Mouse (Mus musculus) ES-Bruce4 (cell line): ENCODE measurements around the gene Pkib.

ENCODE experiments used
- CTCF ChIP-seq: IDR thresholded peaks from one replicate; pipeline ENCODE4 v1.8.1; 2011; ENCODE audit warnings: low read depth, low read length
- EP300 ChIP-seq: IDR thresholded peaks from 2 replicates; pipeline ENCODE4 v1.6.1; 2011; ENCODE audit warnings: low read depth, low read length; ENCODE audit not compliant: insufficient read depth
- POLR2A ChIP-seq: IDR thresholded peaks from one replicate; pipeline ENCODE4 v1.8.1; 2011; ENCODE audit warnings: low read length; ENCODE audit not compliant: insufficient read depth

- no peak for TF ChIP-seq POLR2A
- no peak for TF ChIP-seq CTCF
- TF ChIP-seq EP300: no peak
Observed at GRCm38 (mm10) chr10:57785552-57785951, 153.8 kb downstream of the Pkib start.
